Mouse (Mus musculus) cerebellum, postnatal 4 days (tissue): Measurements from ENCODE around the gene Ric1.
"Not testable (repeated sequence)": the region's sequence is repeated elsewhere in the genome, so short reads cannot be mapped to it uniquely, and the experiment has no call there.

ENCODE experiments used
- DNase-seq, 2 experiments: peaks; one replicate each; pipeline ENCODE4 v3.0.0; 2022; ENCODE audit warnings: low spot score in 2 of 2, mixed read lengths in 1 of 2

The Ric1 gene

GRCm38 (mm10) chr19:29527299-29527698 lies 5.2 kb downstream of the Ric1 start:
- no peak for DNase-seq

- no peak for DNase-seq
These were observed 6.5 kb downstream of the Ric1 start for GRCm38 (mm10) chr19:29528568-29528967.

GRCm38 (mm10) chr19:29534030-29534429 lies 11.9 kb downstream of the Ric1 start:
- DNase-seq, result no peak

GRCm38 (mm10) chr19:29542256-29542970 lies 20.3 kb downstream of the Ric1 start:
- DNase-seq, result no peak

- no peak for DNase-seq
These were observed 21.9 kb downstream of the Ric1 start for GRCm38 (mm10) chr19:29544026-29544425.

- no peak for DNase-seq
These were observed 28.5 kb downstream of the Ric1 start for GRCm38 (mm10) chr19:29550618-29551017.

- no peak for DNase-seq
These were observed 29.0 kb downstream of the Ric1 start for GRCm38 (mm10) chr19:29551128-29551527.

GRCm38 (mm10) chr19:29551980-29552379 lies 29.9 kb downstream of the Ric1 start:
- DNase-seq, result not testable (repeated sequence)

GRCm38 (mm10) chr19:29557171-29557845 lies 35.2 kb downstream of the Ric1 start:
- not testable (repeated sequence) for DNase-seq

GRCm38 (mm10) chr19:29562166-29562565 lies 40.1 kb downstream of the Ric1 start:
- DNase-seq, result no peak

- DNase-seq, result no peak
These were observed 40.5 kb downstream of the Ric1 start for GRCm38 (mm10) chr19:29562603-29563002.

GRCm38 (mm10) chr19:29563258-29563779 lies 41.2 kb downstream of the Ric1 start:
- peak in 1 of 2 experiments; percentile 50 for DNase-seq

- no peak for DNase-seq
These were observed 44.4 kb downstream of the Ric1 start for GRCm38 (mm10) chr19:29566512-29566911.

- no peak for DNase-seq
These were observed 60.4 kb downstream of the Ric1 start for GRCm38 (mm10) chr19:29582439-29582838.

GRCm38 (mm10) chr19:29583734-29584133 lies 61.7 kb downstream of the Ric1 start:
- DNase-seq, result no peak

- not testable (repeated sequence) for DNase-seq
These were observed 71.7 kb downstream of the Ric1 start for GRCm38 (mm10) chr19:29593783-29594182.

GRCm38 (mm10) chr19:29596276-29596675 lies 74.2 kb downstream of the Ric1 start:
- no peak for DNase-seq

GRCm38 (mm10) chr19:29596985-29597384 lies 74.9 kb downstream of the Ric1 start:
- no peak for DNase-seq

GRCm38 (mm10) chr19:29598981-29599380 lies 76.9 kb downstream of the Ric1 start:
- no peak for DNase-seq

GRCm38 (mm10) chr19:29603548-29604353 lies 81.7 kb downstream of the Ric1 start:
- no peak for DNase-seq

- no peak for DNase-seq
These were observed 82.6 kb downstream of the Ric1 start for GRCm38 (mm10) chr19:29604653-29605052.

- no peak for DNase-seq
These were observed 85.4 kb downstream of the Ric1 start for GRCm38 (mm10) chr19:29607521-29607920.
